Mouse (Mus musculus) lung, postnatal 0 days (tissue): ENCODE results near the gene Ywhah.

Experiments used
- CTCF ChIP-seq: IDR thresholded peaks from 2 replicates; pipeline ENCODE4 v1.5.1; 2016; ENCODE audit warnings: antibody characterized with exemption, mild to moderate bottlenecking
- EP300 ChIP-seq: IDR thresholded peaks from 2 replicates; pipeline ENCODE4 v1.6.1; 2016; ENCODE audit warnings: antibody characterized with exemption, mild to moderate bottlenecking, control low read depth

DNA sequence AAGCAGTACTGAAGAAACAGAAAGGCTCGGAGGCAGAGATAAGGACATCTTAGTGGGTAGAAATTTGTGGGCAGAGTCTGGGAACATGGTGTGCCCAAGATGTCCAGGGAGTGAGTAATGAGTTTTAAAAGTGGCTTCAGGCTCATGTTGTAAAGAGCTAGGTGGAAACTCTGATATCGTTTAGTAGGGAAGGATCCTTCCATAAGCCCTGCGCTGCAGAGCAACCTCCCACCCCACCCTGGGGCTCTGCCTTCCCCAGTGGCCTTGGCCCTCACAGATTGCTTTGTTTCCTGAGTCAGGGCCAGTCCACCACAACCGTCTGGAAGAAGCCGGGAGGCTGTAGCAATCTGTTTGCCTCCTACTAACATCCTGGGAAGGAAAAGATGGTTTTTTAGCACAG, 3.0 kb upstream of the Ywhah start:
- TF ChIP-seq CTCF (no peak), EP300 (no peak)
